Comparison of ENCODE assay signal across 12 mouse cellular contexts in the genomic region with DNA sequence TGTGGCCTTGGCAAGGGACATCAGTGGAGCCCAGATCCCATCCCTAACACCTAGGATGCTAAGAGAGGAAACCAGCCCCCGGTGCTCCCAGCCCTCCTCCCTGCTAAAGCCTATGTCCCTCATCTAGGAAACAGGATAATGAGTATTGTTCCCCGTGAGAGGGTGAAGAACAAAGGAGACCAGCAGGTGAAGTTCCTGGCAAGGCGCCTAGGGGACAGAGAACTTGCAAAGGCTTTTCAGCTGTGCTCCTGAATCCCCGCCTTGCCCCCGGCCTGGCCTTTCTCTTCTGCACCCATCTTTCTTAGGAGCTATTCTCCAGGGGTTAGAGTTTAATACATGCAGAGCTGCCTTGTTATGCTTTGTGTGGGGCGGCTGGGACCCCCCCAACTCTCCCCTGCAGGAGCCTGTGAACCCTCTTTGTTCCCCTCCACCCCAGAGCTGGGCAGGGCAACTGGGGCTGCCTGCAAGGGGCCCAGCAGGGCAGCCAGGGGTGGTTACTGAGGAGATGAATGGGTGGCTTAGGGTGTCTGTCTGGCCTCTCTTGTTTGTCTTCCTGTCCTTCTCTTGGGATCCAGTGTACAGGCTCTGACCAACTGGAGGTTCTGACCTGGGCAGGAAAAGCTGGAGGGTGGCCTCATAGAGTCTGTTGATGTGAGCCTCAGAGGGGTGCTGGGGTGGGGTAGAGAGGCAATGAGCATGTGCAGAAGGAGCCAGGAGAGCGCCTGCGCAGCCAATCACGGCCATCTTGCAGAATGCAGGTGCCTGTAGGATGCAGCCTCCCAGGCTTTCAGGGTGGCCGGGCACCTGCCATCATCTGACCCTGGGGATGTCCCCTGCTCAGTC. TPM values are rescaled to one million over a fixed set of nuclear protein-coding genes. Genes with fewer than 3 reads are reported as not detected.
A peak's percentile ranks its signal among the peaks of the same experiment; 100 is the strongest.
DNase-seq lines count a peak whose midpoint lies in the region; ATAC-seq and TF ChIP-seq lines count a peak whose summit lies in the region.
"Had no signal": no experiment of that assay in that cellular context is flagged by ENCODE, and none has a peak within 500 bp of the region (broad histone marks: within the 10 kb centered on the region; RNA-seq: fewer than 3 reads in every experiment).

No protein-coding gene starts in this region.

- H3K36me3 ChIP-seq in hindbrain, embryonic 10.5 days, result peaks cover 32% of the 10 kb centered on the region
- no peaks in the 10 kb centered on the region for H3K36me3 ChIP-seq in midbrain, embryonic 15.5 days (replicated peaks)

- peak overlapping the region; percentile 88 for H3K27ac ChIP-seq in hindbrain, embryonic 10.5 days
- peak overlapping the region; percentile 34; the same call in 1 of the 2 replicates for H3K27ac ChIP-seq in midbrain, embryonic 15.5 days
- H3K27ac ChIP-seq: liver, embryonic 14.5 days; stomach, postnatal 0 days had no signal

- peak; percentile 46; the same call in 1 of the 2 replicates for ATAC-seq in midbrain, embryonic 15.5 days (replicated peaks)

- H3K4me3 ChIP-seq in hindbrain, embryonic 10.5 days, result no peak overlapping the region; the same call in 1 of the 2 replicates
- no peak overlapping the region for H3K4me3 ChIP-seq in midbrain, embryonic 15.5 days

- no peak for TF ChIP-seq POLR2A in brain, embryonic 14.5 days (IDR thresholded peaks at IDR 0.05; ENCODE audit: borderline replicate concordance, extremely low read depth, insufficient read depth, insufficient read length, poor library complexity, severe bottlenecking)

- no peaks in the 10 kb centered on the region for H3K9me3 ChIP-seq in hindbrain, embryonic 10.5 days
- H3K9me3 ChIP-seq in midbrain, embryonic 15.5 days, result no peaks in the 10 kb centered on the region
- H3K9me3 ChIP-seq: G1E had no signal

- WGBS in hindbrain, embryonic 10.5 days, result 41% methylated on average over 10 of the region's 10 CpGs
- WGBS in midbrain, embryonic 15.5 days, result 31% methylated on average over 10 of the region's 10 CpGs

- peak overlapping the region; percentile 1; the same call in 1 of the 2 replicates for H3K4me2 ChIP-seq in midbrain, embryonic 15.5 days

- H3K9ac ChIP-seq in midbrain, embryonic 15.5 days, result no peak overlapping the region
- H3K9ac ChIP-seq: liver, embryonic 14.5 days had no signal

- TF ChIP-seq CTCF in brain, embryonic 14.5 days (IDR thresholded peaks at IDR 0.05; ENCODE audit: borderline replicate concordance, extremely low read depth, insufficient read depth, insufficient read length), result no peak

- peaks cover 95% of the 10 kb centered on the region for H3K4me1 ChIP-seq in hindbrain, embryonic 10.5 days (replicated peaks)
- H3K4me1 ChIP-seq in midbrain, embryonic 15.5 days, result peaks cover 32% of the 10 kb centered on the region

- H3K27me3 ChIP-seq in hindbrain, embryonic 10.5 days (ENCODE audit: insufficient read depth, poor library complexity, severe bottlenecking), result no peaks in the 10 kb centered on the region; the same call in 1 of the 2 replicates
- no peaks in the 10 kb centered on the region for H3K27me3 ChIP-seq in midbrain, embryonic 15.5 days (replicated peaks)

- peak; percentile 35 to 43 for DNase-seq in cerebellum, postnatal 10 days
- DNase-seq in cerebellum, adult 9-10 months, result no peak
- DNase-seq in brain, embryonic 14.5 days (ENCODE audit: low read depth), result peak; percentile 43
- no peak for DNase-seq in hindbrain, embryonic 10.5 days (ENCODE audit: low spot score)
- DNase-seq in right cerebral cortex, postnatal 14 days, result no peak
- DNase-seq in spleen, postnatal 36 days (ENCODE audit: low spot score in 2 of 2), result no peak
- DNase-seq in thymus, postnatal 10 days (ENCODE audit: low spot score in 2 of 2), result no peak
- DNase-seq: heart, postnatal 10 days had no signal

RNA-seq across cellular contexts. Expression of a gene that starts 16.9 kb away (rescaled TPM):
- 31.5 and 41.0 TPM in 2 replicates for polyA plus RNA-seq in brain, embryonic 14.5 days (2012; rRNA removed)
- polyA plus RNA-seq in hindbrain, embryonic 10.5 days (2016; fragmentation: Nextera tagmentation; extraction: Ambion mirVana), result 126 and 130 TPM in 2 replicates
- 121 and 123 TPM in 2 replicates for polyA plus RNA-seq in midbrain, embryonic 15.5 days (2015; fragmentation: Nextera tagmentation; extraction: Ambion mirVana)

RNA-seq across cellular contexts. Expression of a gene that starts 16.9 kb away (rescaled TPM):
- 11.6 and 12.9 TPM in 2 replicates for polyA plus RNA-seq in brain, embryonic 14.5 days (2012; rRNA removed)
- polyA plus RNA-seq in hindbrain, embryonic 10.5 days (2016; fragmentation: Nextera tagmentation; extraction: Ambion mirVana), result 21.5 and 24.7 TPM in 2 replicates
- polyA plus RNA-seq in midbrain, embryonic 15.5 days (2015; fragmentation: Nextera tagmentation; extraction: Ambion mirVana), result 25.8 and 27.0 TPM in 2 replicates

RNA-seq across cellular contexts. Expression of a gene that starts 43.0 kb away (rescaled TPM):
- 12.0 and 12.5 TPM in 2 replicates for polyA plus RNA-seq in brain, embryonic 14.5 days (2012; rRNA removed)
- polyA plus RNA-seq in hindbrain, embryonic 10.5 days (2016; fragmentation: Nextera tagmentation; extraction: Ambion mirVana), result 45.4 and 49.9 TPM in 2 replicates
- 13.2 and 15.6 TPM in 2 replicates for polyA plus RNA-seq in midbrain, embryonic 15.5 days (2015; fragmentation: Nextera tagmentation; extraction: Ambion mirVana)

RNA-seq across cellular contexts. Expression of a gene that starts 43.0 kb away (rescaled TPM):
- 0.24 and 0.75 TPM in 2 replicates for polyA plus RNA-seq in brain, embryonic 14.5 days (2012; rRNA removed)
- 0.48 and 0.51 TPM in 2 replicates for polyA plus RNA-seq in hindbrain, embryonic 10.5 days (2016; fragmentation: Nextera tagmentation; extraction: Ambion mirVana)
- polyA plus RNA-seq in midbrain, embryonic 15.5 days (2015; fragmentation: Nextera tagmentation; extraction: Ambion mirVana), result 0.54 and 0.74 TPM in 2 replicates

Comparison
In these comparisons a context has a peak if more than half of its experiments do, and no peak if none do; other contexts are left out.
1. DNase-seq: peak in cerebellum, postnatal 10 days (2 of 2) and brain, embryonic 14.5 days (single experiment); none in cerebellum, adult 9-10 months (single experiment), hindbrain, embryonic 10.5 days (single experiment), right cerebral cortex, postnatal 14 days (single experiment), spleen, postnatal 36 days (0 of 2) and thymus, postnatal 10 days (0 of 2).